In the genomic region with DNA sequence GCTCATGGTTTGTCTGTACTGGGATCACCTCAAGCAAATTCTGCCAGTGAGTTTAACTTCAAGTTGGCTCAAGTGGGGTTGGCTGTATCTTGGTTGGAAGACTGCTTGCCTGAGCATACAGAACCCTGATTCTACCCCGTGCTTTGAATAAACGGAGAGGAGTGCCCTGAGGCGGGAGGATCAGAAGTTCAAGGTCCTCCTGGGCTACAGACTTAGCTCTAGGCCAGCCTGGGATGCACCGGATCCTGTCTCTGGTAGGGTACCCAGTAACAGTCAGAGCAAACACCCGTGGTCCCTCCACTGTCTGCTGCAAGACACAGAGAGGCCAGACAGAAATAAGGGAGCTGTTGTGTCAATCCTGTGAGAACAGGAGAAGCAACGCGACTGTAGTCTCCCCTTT, we compare ENCODE assay signal across 11 mouse cellular contexts.
"Had no signal": no experiment of that assay in that cellular context is flagged by ENCODE, and none has a peak within 500 bp of the region (broad histone marks: within the 10 kb centered on the region; RNA-seq: fewer than 3 reads in every experiment).

No protein-coding gene starts in this region.

- H3K27ac ChIP-seq: hindbrain, embryonic 15.5 days; left cerebral cortex, adult 2 months; limb, embryonic 10.5 days; liver, embryonic 13.5 days; macrophage; midbrain, embryonic 12.5 days; stomach, postnatal 0 days had no signal

- H3K4me3 ChIP-seq: hindbrain, embryonic 15.5 days; left cerebral cortex, adult 2 months; limb, embryonic 10.5 days; liver, embryonic 13.5 days; megakaryocyte, embryonic 14.5 days; midbrain, embryonic 12.5 days had no signal

- H3K9me3 ChIP-seq: hindbrain, embryonic 15.5 days; limb, embryonic 10.5 days; liver, embryonic 13.5 days; midbrain, embryonic 12.5 days had no signal

- H3K27me3 ChIP-seq: hindbrain, embryonic 15.5 days; liver, embryonic 13.5 days; midbrain, embryonic 12.5 days had no signal

- ATAC-seq: liver, postnatal 0 days had no signal

- H3K36me3 ChIP-seq: hindbrain, embryonic 15.5 days; midbrain, embryonic 12.5 days had no signal

- DNase-seq: liver, embryonic 13.5 days; liver, postnatal 0 days; right cerebral cortex, postnatal 14 days; thymus, postnatal 4 days had no signal

- H3K9ac ChIP-seq: hindbrain, embryonic 15.5 days; liver, embryonic 13.5 days; liver, postnatal 0 days; midbrain, embryonic 12.5 days had no signal

- H3K4me2 ChIP-seq: hindbrain, embryonic 15.5 days; liver, embryonic 13.5 days; midbrain, embryonic 12.5 days had no signal
